Mouse (Mus musculus) thymus, adult 2 months (tissue): Measurements from ENCODE around the gene Gm960.

Experiments used
- CTCF ChIP-seq: fragments of 200-500 bp; IDR thresholded peaks from 2 replicates; pipeline ENCODE4 v1.5.1; 2012; ENCODE audit warnings: mild to moderate bottlenecking, control low read depth, low read length, moderate library complexity, borderline replicate concordance; ENCODE audit not compliant: control insufficient read depth, poor library complexity, insufficient read depth; ENCODE audit errors: extremely low read depth
- POLR2A ChIP-seq: fragments of 200-500 bp; IDR thresholded peaks from 2 replicates; pipeline ENCODE4 v1.6.1; 2012; ENCODE audit warnings: mild to moderate bottlenecking, low read length, control low read depth, moderate library complexity; ENCODE audit not compliant: control insufficient read depth, poor library complexity, insufficient read depth; ENCODE audit errors: extremely low read depth

DNA sequence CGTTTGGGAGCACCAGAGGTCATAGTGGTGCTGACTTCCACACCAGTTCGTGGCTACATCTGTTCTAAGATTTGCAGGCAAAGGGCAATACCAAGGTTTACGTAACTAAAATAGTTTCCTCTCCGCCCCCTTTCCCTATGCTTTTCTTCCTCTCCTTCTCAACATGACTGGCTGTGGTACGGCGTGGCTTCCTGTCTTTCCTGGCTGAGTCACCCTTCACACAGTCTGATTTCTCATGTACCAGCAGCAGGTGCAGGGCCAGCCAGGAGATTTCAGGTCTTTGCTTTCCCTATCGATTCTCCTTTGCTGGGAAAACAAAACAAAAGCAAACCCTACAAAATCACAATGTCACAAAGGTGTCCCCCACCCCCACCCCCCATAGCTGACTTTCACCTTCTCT lies 2.8 kb upstream of the Gm960 start:
- TF ChIP-seq POLR2A (no peak), CTCF (no peak)
